Mouse (Mus musculus): ENCODE data around the gene Barhl2. TPM values are rescaled to one million over a fixed set of nuclear protein-coding genes. Genes with fewer than 3 reads are reported as not detected.

The Barhl2 gene
- polyA plus RNA-seq, 2 experiments: 0.06 TPM; not detected in 1

- under 1% methylated on average over 24 of the region's 25 CpGs for WGBS
- DNase-seq (ENCODE audit: low spot score) (no peak), ATAC-seq (ENCODE audit: low FRiP score, low read depth) (no peak)
- Histone ChIP-seq H3K27ac (replicated peaks; ENCODE audit: low read depth, low read length) (no peak overlapping the region), H3K36me3 (ENCODE audit: control insufficient read depth, insufficient read depth, low read length) (no peaks in the 10 kb centered on the region), H3K4me1 (ENCODE audit: control insufficient read depth, insufficient read depth, low read length) (peaks cover 3% of the 10 kb centered on the region; the same call in 1 of the 2 replicates), H3K27me3 (ENCODE audit: control insufficient read depth, insufficient read depth, low read length) (peaks cover 99% of the 10 kb centered on the region), H3K4me2 (replicated peaks; ENCODE audit: low read depth, low read length, severe bottlenecking) (no peak overlapping the region), H3K9me3 (ENCODE audit: control insufficient read depth, low read length) (no peaks in the 10 kb centered on the region), H3K9ac (ENCODE audit: low read depth, low read length, severe bottlenecking) (no peak overlapping the region), H3K4me3 (replicated peaks; ENCODE audit: low read length) (no peak overlapping the region)
- no peak for TF ChIP-seq POLR2A (IDR thresholded peaks at IDR 0.05; ENCODE audit: borderline replicate concordance, extremely low read depth, insufficient read depth, insufficient read length)
These were observed 5.8 kb upstream of the Barhl2 start for GRCm38 (mm10) chr5:106463661-106464191.

- no peaks in the 10 kb centered on the region for H3K36me3 ChIP-seq (ENCODE audit: control insufficient read depth, insufficient read depth, low read length)
- WGBS: under 1% methylated on average over 4 of the region's 4 CpGs
- no peak for ATAC-seq (ENCODE audit: low FRiP score, low read depth)
These were observed 3.9 kb upstream of the Barhl2 start for GRCm38 (mm10) chr5:106461913-106462312.

GRCm38 (mm10) chr5:106461431-106461830, 3.5 kb upstream of the Barhl2 start:
- WGBS: 8% methylated on average over 3 of the region's 3 CpGs
- peaks cover 11% of the 10 kb centered on the region for H3K4me1 ChIP-seq (ENCODE audit: control insufficient read depth, insufficient read depth, low read length)
- no peak overlapping the region for H3K9ac ChIP-seq (ENCODE audit: low read depth, low read length, severe bottlenecking)
- ATAC-seq (ENCODE audit: low FRiP score, low read depth) (no peak), DNase-seq (ENCODE audit: low spot score) (no peak)
- no peaks in the 10 kb centered on the region for H3K36me3 ChIP-seq (ENCODE audit: control insufficient read depth, insufficient read depth, low read length)
- H3K4me2 ChIP-seq (replicated peaks; ENCODE audit: low read depth, low read length, severe bottlenecking): no peak overlapping the region
- no peak overlapping the region for H3K27ac ChIP-seq (replicated peaks; ENCODE audit: low read depth, low read length)
- H3K27me3 ChIP-seq (ENCODE audit: control insufficient read depth, insufficient read depth, low read length): peaks cover 97% of the 10 kb centered on the region
- no peak for TF ChIP-seq POLR2A (IDR thresholded peaks at IDR 0.05; ENCODE audit: borderline replicate concordance, extremely low read depth, insufficient read depth, insufficient read length)
- no peak overlapping the region for H3K4me3 ChIP-seq (replicated peaks; ENCODE audit: low read length)
- H3K9me3 ChIP-seq (ENCODE audit: control insufficient read depth, low read length): no peaks in the 10 kb centered on the region

More at GRCm38 (mm10) chr5:106461913-106462312, 3.9 kb upstream of the Barhl2 start:
- H3K4me3 ChIP-seq (replicated peaks; ENCODE audit: low read length): no peak overlapping the region
- no peak for TF ChIP-seq POLR2A (IDR thresholded peaks at IDR 0.05; ENCODE audit: borderline replicate concordance, extremely low read depth, insufficient read depth, insufficient read length)
- no peak overlapping the region for H3K4me2 ChIP-seq (replicated peaks; ENCODE audit: low read depth, low read length, severe bottlenecking)
- no peaks in the 10 kb centered on the region for H3K9me3 ChIP-seq (ENCODE audit: control insufficient read depth, low read length)
- H3K27me3 ChIP-seq (ENCODE audit: control insufficient read depth, insufficient read depth, low read length): peaks cover 99% of the 10 kb centered on the region
- no peak overlapping the region for H3K9ac ChIP-seq (ENCODE audit: low read depth, low read length, severe bottlenecking)
- H3K4me1 ChIP-seq (ENCODE audit: control insufficient read depth, insufficient read depth, low read length): peaks cover 11% of the 10 kb centered on the region
- DNase-seq (ENCODE audit: low spot score): no peak
- H3K27ac ChIP-seq (replicated peaks; ENCODE audit: low read depth, low read length): no peak overlapping the region

- DNase-seq (ENCODE audit: low spot score) (no peak), ATAC-seq (ENCODE audit: low FRiP score, low read depth) (no peak)
- Histone ChIP-seq H3K27me3 (ENCODE audit: control insufficient read depth, insufficient read depth, low read length) (peaks cover 96% of the 10 kb centered on the region), H3K27ac (replicated peaks; ENCODE audit: low read depth, low read length) (no peak overlapping the region), H3K36me3 (ENCODE audit: control insufficient read depth, insufficient read depth, low read length) (no peaks in the 10 kb centered on the region), H3K4me2 (replicated peaks; ENCODE audit: low read depth, low read length, severe bottlenecking) (no peak overlapping the region), H3K4me3 (replicated peaks; ENCODE audit: low read length) (no peak overlapping the region), H3K4me1 (ENCODE audit: control insufficient read depth, insufficient read depth, low read length) (peaks cover 11% of the 10 kb centered on the region), H3K9me3 (ENCODE audit: control insufficient read depth, low read length) (no peaks in the 10 kb centered on the region), H3K9ac (ENCODE audit: low read depth, low read length, severe bottlenecking) (no peak overlapping the region)
- TF ChIP-seq POLR2A (IDR thresholded peaks at IDR 0.05; ENCODE audit: borderline replicate concordance, extremely low read depth, insufficient read depth, insufficient read length): no peak
- WGBS: under 1% methylated on average over 17 of the region's 17 CpGs
These were observed 2.6 kb upstream of the Barhl2 start for GRCm38 (mm10) chr5:106460535-106460934.

GRCm38 (mm10) chr5:106460001-106460511, 2.1 kb upstream of the Barhl2 start:
- no peak overlapping the region for H3K4me2 ChIP-seq (replicated peaks; ENCODE audit: low read depth, low read length, severe bottlenecking)
- H3K27me3 ChIP-seq (ENCODE audit: control insufficient read depth, insufficient read depth, low read length): peaks cover 96% of the 10 kb centered on the region
- TF ChIP-seq POLR2A (IDR thresholded peaks at IDR 0.05; ENCODE audit: borderline replicate concordance, extremely low read depth, insufficient read depth, insufficient read length): no peak
- no peak overlapping the region for H3K4me3 ChIP-seq (replicated peaks; ENCODE audit: low read length)
- no peak overlapping the region for H3K27ac ChIP-seq (replicated peaks; ENCODE audit: low read depth, low read length)
- peaks cover 11% of the 10 kb centered on the region for H3K4me1 ChIP-seq (ENCODE audit: control insufficient read depth, insufficient read depth, low read length)
- DNase-seq (ENCODE audit: low spot score) (no peak), ATAC-seq (ENCODE audit: low FRiP score, low read depth) (no peak)
- no peaks in the 10 kb centered on the region for H3K36me3 ChIP-seq (ENCODE audit: control insufficient read depth, insufficient read depth, low read length)
- no peaks in the 10 kb centered on the region for H3K9me3 ChIP-seq (ENCODE audit: control insufficient read depth, low read length)
- WGBS: 1% methylated on average over 22 of the region's 22 CpGs
- H3K9ac ChIP-seq (ENCODE audit: low read depth, low read length, severe bottlenecking): no peak overlapping the region

All from limb, embryonic 14.5 days (tissue).